ENCODE assay signal across 9 mouse cellular contexts in the genomic region with DNA sequence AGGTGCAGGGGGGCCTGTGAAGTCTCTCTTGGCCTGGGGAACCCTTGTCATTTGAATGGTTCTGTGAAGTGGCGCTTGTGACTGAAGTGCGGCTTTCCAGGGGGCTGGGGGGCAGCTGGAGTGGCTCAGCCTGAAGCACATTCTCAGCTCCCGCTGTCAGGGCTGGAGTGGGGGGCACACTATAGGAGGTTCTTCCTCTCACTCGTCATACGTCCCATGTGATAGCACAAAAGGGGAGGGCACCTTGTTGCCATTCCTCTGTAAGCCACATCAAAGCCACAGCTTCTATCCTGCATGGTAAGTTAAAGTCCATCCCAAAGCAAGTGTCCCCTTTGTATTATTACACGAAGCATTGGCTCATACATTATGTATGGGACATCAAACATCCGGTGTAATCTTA. TPM values are rescaled to one million over a fixed set of nuclear protein-coding genes. Genes with fewer than 3 reads are reported as not detected.
DNase-seq lines count a peak whose midpoint lies in the region; ATAC-seq and TF ChIP-seq lines count a peak whose summit lies in the region.
"Had no signal": no experiment of that assay in that cellular context is flagged by ENCODE, and none has a peak within 500 bp of the region (broad histone marks: within the 10 kb centered on the region; RNA-seq: fewer than 3 reads in every experiment).

No protein-coding gene starts in this region.

- 71% methylated on average over 7 of the region's 7 CpGs for WGBS in kidney, postnatal 0 days
- WGBS in liver, postnatal 0 days (ENCODE audit: insufficient replicate concordance), result 76% methylated on average over 7 of the region's 7 CpGs

- peaks cover 7% of the 10 kb centered on the region; the same call in 1 of the 2 replicates for H3K4me1 ChIP-seq in kidney, postnatal 0 days (replicated peaks; ENCODE audit: insufficient read depth, low read length)
- H3K4me1 ChIP-seq in liver, postnatal 0 days (ENCODE audit: insufficient read depth), result peaks cover 40% of the 10 kb centered on the region

- no peaks in the 10 kb centered on the region for H3K36me3 ChIP-seq in kidney, postnatal 0 days (ENCODE audit: insufficient read depth, low read length)
- no peaks in the 10 kb centered on the region for H3K36me3 ChIP-seq in liver, postnatal 0 days (replicated peaks; ENCODE audit: insufficient read depth, low read length)
- H3K36me3 ChIP-seq: hindbrain, embryonic 12.5 days; limb, embryonic 15.5 days had no signal

- no peak for TF ChIP-seq EP300 in liver, postnatal 0 days (IDR thresholded peaks at IDR 0.05; ENCODE audit: low read depth)

- no peak for ATAC-seq in kidney, postnatal 0 days (replicated peaks; ENCODE audit: low FRiP score, low read depth)
- no peak for ATAC-seq in liver, postnatal 0 days

- H3K9me3 ChIP-seq in kidney, postnatal 0 days (replicated peaks; ENCODE audit: low read length), result no peaks in the 10 kb centered on the region
- H3K9me3 ChIP-seq in liver, postnatal 0 days (ENCODE audit: low read length), result no peaks in the 10 kb centered on the region
- H3K9me3 ChIP-seq: hindbrain, embryonic 12.5 days; limb, embryonic 15.5 days had no signal

- intact Hi-C loops in left cerebral cortex, postnatal 25 days (cut with DNase I), result no loop called here

- TF ChIP-seq CTCF in kidney, postnatal 0 days (IDR thresholded peaks at IDR 0.05; ENCODE audit: low read depth), result no peak
- no peak for TF ChIP-seq CTCF in liver, postnatal 0 days (IDR thresholded peaks at IDR 0.05; ENCODE audit: low read depth)

- H3K27ac ChIP-seq in kidney, postnatal 0 days, result 0 out of 2 replicates have a peak overlapping the region, but pooled peaks have one; percentile 21
- H3K27ac ChIP-seq in liver, postnatal 0 days (ENCODE audit: low read depth), result peak overlapping the region; percentile 93
- H3K27ac ChIP-seq: hindbrain, embryonic 12.5 days; limb, embryonic 15.5 days had no signal

- H3K27me3 ChIP-seq in kidney, postnatal 0 days (ENCODE audit: insufficient read depth, low read length), result no peaks in the 10 kb centered on the region
- H3K27me3 ChIP-seq in liver, postnatal 0 days (ENCODE audit: insufficient read depth, low read length), result no peaks in the 10 kb centered on the region
- H3K27me3 ChIP-seq: hindbrain, embryonic 12.5 days; limb, embryonic 15.5 days had no signal

- no peak overlapping the region for H3K4me3 ChIP-seq in kidney, postnatal 0 days (replicated peaks; ENCODE audit: low read depth, low read length)
- H3K4me3 ChIP-seq in liver, postnatal 0 days (ENCODE audit: low read depth, low read length), result no peak overlapping the region
- H3K4me3 ChIP-seq: hindbrain, embryonic 12.5 days; limb, embryonic 15.5 days had no signal

- H3K9ac ChIP-seq in kidney, postnatal 0 days (ENCODE audit: low read depth, low read length), result no peak overlapping the region
- 0 out of 2 replicates have a peak overlapping the region, but pooled peaks have one; percentile 26 for H3K9ac ChIP-seq in liver, postnatal 0 days (replicated peaks)
- H3K9ac ChIP-seq: hindbrain, embryonic 12.5 days; limb, embryonic 15.5 days had no signal

- no peak for DNase-seq in kidney, postnatal 0 days (ENCODE audit: low spot score)
- DNase-seq in kidney, adult 8-10 months, result no peak
- DNase-seq in 416B (ENCODE audit: low read depth), result peak; percentile 78
- peak; percentile 56 for DNase-seq in CD4-positive helper T cell, adult 2 months (ENCODE audit: low read depth, low spot score)
- no peak for DNase-seq in liver, postnatal 0 days
- no peak for DNase-seq in adrenal gland, adult (ENCODE audit: inconsistent age in 2 of 2, low spot score in 1 of 2)
- no peak for DNase-seq in left cerebral cortex, postnatal 25 days (ENCODE audit: low spot score in 2 of 2)

- no peak overlapping the region for H3K4me2 ChIP-seq in kidney, postnatal 0 days (ENCODE audit: low read length)
- H3K4me2 ChIP-seq in liver, postnatal 0 days (ENCODE audit: low read depth, low read length), result peak overlapping the region; percentile 49
- H3K4me2 ChIP-seq: hindbrain, embryonic 12.5 days; limb, embryonic 15.5 days had no signal

RNA-seq across cellular contexts. Expression of gene Wdr26, which starts 19.5 kb away (rescaled TPM):
- 39.8 and 40.4 TPM in 2 replicates for polyA plus RNA-seq in kidney, postnatal 0 days (2015; fragmentation: Nextera tagmentation; extraction: Ambion mirVana)
- 39.4 and 40.1 TPM in 2 replicates for polyA plus RNA-seq in liver, postnatal 0 days (2015; fragmentation: Nextera tagmentation; extraction: Ambion mirVana)
- 100 to 1,000 TPM; 106 to 119 TPM for total RNA-seq in left cerebral cortex, postnatal 25 days (2021)

Comparison
In these comparisons a context has a peak if more than half of its experiments do, and no peak if none do; other contexts are left out.
1. DNase-seq: peak in 416B (single experiment) and CD4-positive helper T cell, adult 2 months (single experiment); none in kidney, postnatal 0 days (single experiment), kidney, adult 8-10 months (0 of 2), liver, postnatal 0 days (single experiment), adrenal gland, adult (0 of 2) and left cerebral cortex, postnatal 25 days (0 of 2).